In the genomic region with DNA sequence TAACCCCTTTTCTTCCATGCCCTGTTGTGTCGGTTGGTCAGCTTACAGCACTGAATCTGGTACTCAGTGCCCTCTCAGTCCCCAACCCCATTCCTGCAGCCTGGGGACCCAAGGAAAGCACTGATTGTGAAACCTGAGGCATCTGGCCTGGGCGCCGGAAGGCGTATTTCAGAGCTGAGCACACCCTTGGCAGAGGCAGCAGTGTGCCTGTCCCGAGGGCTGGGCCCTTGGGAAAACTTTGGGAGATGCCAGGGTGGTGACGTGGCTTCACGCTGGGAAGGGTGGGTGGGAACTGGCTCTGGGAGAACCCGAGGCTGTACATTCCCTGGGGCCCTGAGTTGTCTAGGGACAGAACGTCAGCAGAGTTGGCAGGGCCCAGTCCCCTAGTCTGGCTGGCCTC, we compare ENCODE assay signal across 11 mouse cellular contexts.
DNase-seq lines count a peak whose midpoint lies in the region; ATAC-seq lines count a peak whose summit lies in the region.
"Had no signal": no experiment of that assay in that cellular context is flagged by ENCODE, and none has a peak within 500 bp of the region (broad histone marks: within the 10 kb centered on the region; RNA-seq: fewer than 3 reads in every experiment).

No protein-coding gene starts in this region.

- no peak overlapping the region for H3K27ac ChIP-seq in lung, embryonic 16.5 days (ENCODE audit: low read length)
- H3K27ac ChIP-seq: hindbrain, postnatal 0 days; limb, embryonic 15.5 days had no signal

- peak; percentile 61 for DNase-seq in adrenal gland, adult 2 months
- DNase-seq in adrenal gland, postnatal 4 days (ENCODE audit: low spot score in 2 of 2) = no peak
- peak; percentile 90 for DNase-seq in NIH3T3 (ENCODE audit: low read depth)
- peak; percentile 61 to 70 for DNase-seq in gastrocnemius, postnatal 36 days
- no peak for DNase-seq in thymus, postnatal 4 days
- no peak for DNase-seq in spleen, postnatal 10 days (ENCODE audit: low spot score in 2 of 2)
- DNase-seq: spleen, adult 18-20 months had no signal

- H3K4me2 ChIP-seq in lung, embryonic 16.5 days (ENCODE audit: low read depth, low read length) = no peak overlapping the region
- H3K4me2 ChIP-seq: limb, embryonic 15.5 days had no signal

- intact Hi-C loops in gastrocnemius, postnatal 36 days (cut with DNase I) = loop anchor here (5.0 kb wide), 1 partner anchor 37 kb away; no protein-coding TSS in a partner anchor

- no peaks in the 10 kb centered on the region for H3K9me3 ChIP-seq in lung, embryonic 16.5 days (ENCODE audit: control insufficient read depth, low read length)
- H3K9me3 ChIP-seq: limb, embryonic 15.5 days had no signal

- no peaks in the 10 kb centered on the region for H3K27me3 ChIP-seq in lung, embryonic 16.5 days (ENCODE audit: control insufficient read depth, insufficient read depth, low read depth, low read length)
- H3K27me3 ChIP-seq: limb, embryonic 15.5 days had no signal

- peaks cover 21% of the 10 kb centered on the region for H3K4me1 ChIP-seq in lung, embryonic 16.5 days (replicated peaks; ENCODE audit: control insufficient read depth, insufficient read depth, low read length)

- no peaks in the 10 kb centered on the region for H3K36me3 ChIP-seq in lung, embryonic 16.5 days (ENCODE audit: control insufficient read depth, insufficient read depth, low read length)
- H3K36me3 ChIP-seq: limb, embryonic 15.5 days had no signal

- 66% methylated on average over 9 of the region's 9 CpGs for WGBS in lung, embryonic 16.5 days

- peak; percentile 50; the same call in 1 of the 2 replicates for ATAC-seq in lung, embryonic 16.5 days (ENCODE audit: low read depth)
- no peak for ATAC-seq in granulocyte monocyte progenitor cell, adult 5-6 weeks (replicated peaks; ENCODE audit: poor library complexity, severe bottlenecking)
- ATAC-seq: hindbrain, postnatal 0 days had no signal

- no peak overlapping the region for H3K4me3 ChIP-seq in lung, embryonic 16.5 days (ENCODE audit: low read length)
- H3K4me3 ChIP-seq: limb, embryonic 15.5 days had no signal

- H3K9ac ChIP-seq in lung, embryonic 16.5 days (ENCODE audit: low read length) = no peak overlapping the region
- H3K9ac ChIP-seq: limb, embryonic 15.5 days had no signal

Comparison
In these comparisons a context has a peak if more than half of its experiments do, and no peak if none do; other contexts are left out.
1. DNase-seq: peak in adrenal gland, adult 2 months (single experiment), NIH3T3 (single experiment) and gastrocnemius, postnatal 36 days (2 of 2); none in adrenal gland, postnatal 4 days (0 of 2), thymus, postnatal 4 days (single experiment) and spleen, postnatal 10 days (0 of 2).